Mouse (Mus musculus): ENCODE measurements around the gene Plcd1. TPM values are rescaled to one million over a fixed set of nuclear protein-coding genes. Genes with fewer than 3 reads are reported as not detected.
A peak's percentile ranks its signal among the peaks of the same experiment; 100 is the strongest.

Plcd1 gene
- polyA plus RNA-seq, 1 experiment from 2014 or later = 21.8 TPM

DNA sequence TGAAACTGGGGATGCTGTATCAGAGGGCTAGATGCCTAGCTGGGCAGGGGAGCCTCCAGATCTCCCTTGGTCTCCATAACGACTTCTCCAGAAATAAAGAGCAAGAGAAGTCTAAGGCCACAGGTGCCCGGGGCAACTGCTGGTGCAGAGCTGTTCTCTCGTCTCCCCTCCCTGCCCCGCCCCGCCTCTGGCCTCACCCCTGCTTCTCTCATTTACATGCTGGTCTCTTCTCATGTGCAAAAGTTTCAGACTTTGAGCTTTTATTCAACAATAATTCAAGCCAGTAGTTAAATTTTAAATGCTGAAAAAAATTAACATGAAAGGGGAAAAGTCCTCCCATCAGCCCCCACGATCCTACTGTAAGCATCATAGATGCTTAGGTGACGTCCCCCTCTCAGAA, 71.6 kb downstream of the Plcd1 start:
- H3K36me3 ChIP-seq = 0 out of 2 replicates have a peak, but pooled peaks cover 4% of the 10 kb centered on the region
- peaks cover 10% of the 10 kb centered on the region for H3K4me1 ChIP-seq
- no peaks in the 10 kb centered on the region for H3K27me3 ChIP-seq (ENCODE audit: low read depth, poor library complexity, severe bottlenecking)
- no peak for DNase-seq (ENCODE audit: low spot score)
- H3K4me3 ChIP-seq = no peak overlapping the region
- 81% methylated on average over 7 of the region's 7 CpGs for WGBS
- no peak overlapping the region for H3K27ac ChIP-seq (replicated peaks)
- H3K9me3 ChIP-seq (replicated peaks) = no peaks in the 10 kb centered on the region

Small RNA genes within 50 kb of the gene (microRNA-seq; reads per million reads assigned to microRNA genes)
- 9.0 reads per million, percentile 20 among the genes with 10 or more reads in this experiment for gene Mir26a-1

Other genes starting within 250 kb of the Plcd1 start
- gene Ctdspl, start 167.0 kb downstream of the Plcd1 start, polyA plus RNA-seq (2016; fragmentation: Nextera tagmentation; extraction: Ambion mirVana) = 6.2 and 6.6 TPM in 2 replicates
- 10.5 and 11.3 TPM in 2 replicates for gene Vill, start 40.7 kb downstream of the Plcd1 start, polyA plus RNA-seq (2016; fragmentation: Nextera tagmentation; extraction: Ambion mirVana)
- 0.58 and 0.82 TPM in 2 replicates for gene Dlec1, start 9.0 kb upstream of the Plcd1 start, polyA plus RNA-seq (2016; fragmentation: Nextera tagmentation; extraction: Ambion mirVana)
- 1.5 and 1.9 TPM in 2 replicates for gene Acaa1b, start 63.6 kb upstream of the Plcd1 start, polyA plus RNA-seq (2016; fragmentation: Nextera tagmentation; extraction: Ambion mirVana)
- gene Gm47289, start 65.7 kb upstream of the Plcd1 start, polyA plus RNA-seq (2016; fragmentation: Nextera tagmentation; extraction: Ambion mirVana) = not detected in 2 replicates
- gene Slc22a13, start 115.6 kb upstream of the Plcd1 start, polyA plus RNA-seq (2016; fragmentation: Nextera tagmentation; extraction: Ambion mirVana) = not detected in 2 replicates
- 14.4 and 15.0 TPM in 2 replicates for gene Oxsr1, start 228.9 kb upstream of the Plcd1 start, polyA plus RNA-seq (2016; fragmentation: Nextera tagmentation; extraction: Ambion mirVana)
- gene Acaa1a, start 246.2 kb upstream of the Plcd1 start, polyA plus RNA-seq (2016; fragmentation: Nextera tagmentation; extraction: Ambion mirVana) = 75.5 and 82.4 TPM in 2 replicates
- gene Myd88, start 247.9 kb upstream of the Plcd1 start, polyA plus RNA-seq (2016; fragmentation: Nextera tagmentation; extraction: Ambion mirVana) = 7.5 and 8.2 TPM in 2 replicates

Measured in midbrain, embryonic 10.5 days (tissue).